Mouse (Mus musculus): ENCODE data around the gene Fkbp1b. TPM values are rescaled to one million over a fixed set of nuclear protein-coding genes. Genes with fewer than 3 reads are reported as not detected.
A peak's percentile ranks its signal among the peaks of the same experiment; 100 is the strongest.

The Fkbp1b gene
- polyA plus RNA-seq, 1 experiment from 2014 or later = 20.6 TPM

DNA sequence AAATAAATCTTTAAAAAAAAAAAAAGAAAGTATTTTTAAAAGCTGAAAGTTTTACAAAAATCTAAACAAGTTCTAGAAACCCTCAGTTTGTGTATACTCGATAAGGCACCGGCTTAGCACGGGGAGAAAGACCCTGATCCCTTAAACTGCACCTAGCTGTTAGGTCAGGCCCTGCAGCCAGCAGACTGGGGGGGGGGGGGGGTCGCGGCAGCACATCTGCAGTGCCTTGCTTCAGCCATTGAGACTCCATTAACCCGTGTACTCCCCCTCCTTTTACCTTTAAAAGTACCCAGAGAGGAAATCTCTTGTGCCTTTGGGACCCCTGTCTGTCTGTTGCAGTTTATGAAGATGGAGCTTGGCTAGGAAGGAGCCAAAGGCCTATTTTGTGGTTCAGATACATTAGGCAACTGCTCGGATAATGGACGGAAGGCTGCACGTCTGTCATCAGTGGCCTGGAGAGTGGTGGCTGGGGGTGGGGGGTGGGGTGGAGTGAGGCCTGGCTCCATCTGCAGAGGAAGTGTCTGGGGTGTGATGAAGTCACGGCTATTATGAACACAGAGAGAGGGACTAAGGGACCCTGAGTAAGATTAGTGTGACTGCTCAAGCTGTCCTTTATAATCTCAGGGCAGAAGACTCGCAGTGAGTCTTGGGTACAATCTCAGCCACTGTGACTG, 18.0 kb upstream of the Fkbp1b start:
- H3K27ac ChIP-seq (ENCODE audit: low read depth, low read length) = no peak overlapping the region
- H3K27me3 ChIP-seq (replicated peaks; ENCODE audit: control insufficient read depth, insufficient read depth, low read length) = no peaks in the 10 kb centered on the region
- no peak overlapping the region for H3K9ac ChIP-seq (ENCODE audit: low read depth, low read length)
- no peak overlapping the region for H3K4me2 ChIP-seq (replicated peaks; ENCODE audit: low read depth)
- no peaks in the 10 kb centered on the region for H3K4me1 ChIP-seq (replicated peaks; ENCODE audit: control insufficient read depth, insufficient read depth, low read length)
- no peak for ATAC-seq
- H3K36me3 ChIP-seq (ENCODE audit: control insufficient read depth, insufficient read depth) = peaks cover 5% of the 10 kb centered on the region; the same call in 1 of the 2 replicates
- H3K4me3 ChIP-seq (ENCODE audit: low read depth, low read length) = no peak overlapping the region
- no peak for TF ChIP-seq CTCF (IDR thresholded peaks at IDR 0.05; ENCODE audit: low read depth)
- no peaks in the 10 kb centered on the region for H3K9me3 ChIP-seq (ENCODE audit: control insufficient read depth)
- WGBS = 52% methylated on average over 11 of the region's 11 CpGs

GRCm38 (mm10) chr12:4856834-4857233, 15.4 kb upstream of the Fkbp1b start:
- no peaks in the 10 kb centered on the region for H3K27me3 ChIP-seq (replicated peaks; ENCODE audit: control insufficient read depth, insufficient read depth, low read length)
- peaks cover 4% of the 10 kb centered on the region; the same call in 1 of the 2 replicates for H3K36me3 ChIP-seq (ENCODE audit: control insufficient read depth, insufficient read depth)
- no peak overlapping the region for H3K27ac ChIP-seq (ENCODE audit: low read depth, low read length)
- H3K4me1 ChIP-seq (replicated peaks; ENCODE audit: control insufficient read depth, insufficient read depth, low read length) = no peaks in the 10 kb centered on the region
- H3K4me2 ChIP-seq (replicated peaks; ENCODE audit: low read depth) = no peak overlapping the region
- ATAC-seq = no peak
- no peak overlapping the region for H3K4me3 ChIP-seq (ENCODE audit: low read depth, low read length)
- TF ChIP-seq CTCF (IDR thresholded peaks at IDR 0.05; ENCODE audit: low read depth) = peak; percentile 46
- no peaks in the 10 kb centered on the region for H3K9me3 ChIP-seq (ENCODE audit: control insufficient read depth)
- 81% methylated on average over 2 of the region's 2 CpGs for WGBS
- no peak overlapping the region for H3K9ac ChIP-seq (ENCODE audit: low read depth, low read length)

DNA sequence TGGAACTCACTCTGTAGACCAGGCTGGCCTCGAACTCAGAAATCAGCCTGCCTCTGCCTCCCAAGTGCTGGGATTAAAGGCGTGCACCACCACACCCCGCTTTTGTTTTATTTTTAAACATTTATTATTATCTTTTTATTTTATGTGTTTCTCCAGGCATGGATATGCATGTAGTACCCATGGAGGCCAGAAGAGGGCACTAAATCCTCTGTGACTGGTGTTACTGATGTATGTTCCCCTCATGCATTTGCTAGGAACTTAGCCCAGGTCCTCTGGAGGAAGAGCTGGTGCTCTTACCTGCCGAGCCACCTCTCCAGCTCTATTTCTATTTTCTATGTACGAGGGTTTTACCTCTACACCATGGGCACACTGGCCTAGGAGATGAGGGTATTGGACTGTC, 14.8 kb upstream of the Fkbp1b start:
- no peak overlapping the region for H3K9ac ChIP-seq (ENCODE audit: low read depth, low read length)
- TF ChIP-seq CTCF (IDR thresholded peaks at IDR 0.05; ENCODE audit: low read depth) = peak; percentile 57
- no peaks in the 10 kb centered on the region for H3K4me1 ChIP-seq (replicated peaks; ENCODE audit: control insufficient read depth, insufficient read depth, low read length)
- peaks cover 6% of the 10 kb centered on the region; the same call in 1 of the 2 replicates for H3K36me3 ChIP-seq (ENCODE audit: control insufficient read depth, insufficient read depth)
- no peak overlapping the region for H3K27ac ChIP-seq (ENCODE audit: low read depth, low read length)
- H3K27me3 ChIP-seq (replicated peaks; ENCODE audit: control insufficient read depth, insufficient read depth, low read length) = no peaks in the 10 kb centered on the region
- no peaks in the 10 kb centered on the region for H3K9me3 ChIP-seq (ENCODE audit: control insufficient read depth)
- no peak overlapping the region for H3K4me3 ChIP-seq (ENCODE audit: low read depth, low read length)
- 93% methylated on average over 5 of the region's 5 CpGs for WGBS
- H3K4me2 ChIP-seq (replicated peaks; ENCODE audit: low read depth) = no peak overlapping the region
- ATAC-seq = no peak

- H3K27me3 ChIP-seq (replicated peaks; ENCODE audit: control insufficient read depth, insufficient read depth, low read length) = no peaks in the 10 kb centered on the region
- H3K36me3 ChIP-seq (ENCODE audit: control insufficient read depth, insufficient read depth) = no peaks in the 10 kb centered on the region
- under 1% methylated on average over 12 of the region's 12 CpGs for WGBS
- no peak for TF ChIP-seq CTCF (IDR thresholded peaks at IDR 0.05; ENCODE audit: low read depth)
- no peaks in the 10 kb centered on the region for H3K9me3 ChIP-seq (ENCODE audit: control insufficient read depth)
- peak overlapping the region; percentile 75 for H3K4me2 ChIP-seq (replicated peaks; ENCODE audit: low read depth)
- peak; percentile 48 for ATAC-seq
- peak overlapping the region; percentile 37; the same call in 1 of the 2 replicates for H3K9ac ChIP-seq (ENCODE audit: low read depth, low read length)
- H3K27ac ChIP-seq (ENCODE audit: low read depth, low read length) = peak overlapping the region; percentile 70; the same call in 1 of the 2 replicates
- no peaks in the 10 kb centered on the region for H3K4me1 ChIP-seq (replicated peaks; ENCODE audit: control insufficient read depth, insufficient read depth, low read length)
- peak overlapping the region; percentile 67 for H3K4me3 ChIP-seq (ENCODE audit: low read depth, low read length)
Observed at GRCm38 (mm10) chr12:4843741-4844140, 2.4 kb upstream of the Fkbp1b start.

DNA sequence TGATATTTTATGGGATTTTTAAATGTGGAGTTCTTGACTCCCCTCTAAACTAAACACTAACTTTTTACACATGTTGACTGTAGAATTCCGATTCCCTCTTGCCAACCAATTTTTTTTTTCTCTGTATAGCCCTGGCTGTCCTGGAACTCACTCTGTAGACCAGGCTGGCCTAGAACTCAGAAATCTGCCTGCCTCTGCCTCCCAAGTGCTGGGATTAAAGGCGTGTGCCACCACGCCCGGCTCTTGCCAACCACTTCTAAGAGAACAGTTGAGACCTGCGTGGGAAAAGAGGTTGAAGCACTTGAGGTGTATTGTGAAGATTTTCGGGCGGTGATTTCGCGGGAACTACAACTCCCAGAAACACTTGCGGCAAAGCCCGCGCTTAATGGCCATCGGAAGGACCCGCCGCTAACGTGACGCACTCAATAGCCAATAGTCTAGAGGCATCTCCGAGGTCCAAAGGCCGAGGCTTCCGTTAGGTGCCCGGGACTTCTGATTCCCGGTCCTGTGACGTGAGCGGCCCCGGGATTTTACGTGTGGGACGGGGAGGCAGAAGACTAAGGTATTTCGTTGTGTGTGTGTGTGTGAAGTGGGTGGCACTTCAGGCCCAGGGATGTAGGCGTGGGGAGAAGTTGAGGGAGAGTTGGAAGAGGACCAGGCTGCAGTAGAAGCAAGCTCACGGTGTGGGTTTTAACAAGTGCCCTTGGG, 1.7 kb upstream of the Fkbp1b start, which contains the start of gene Wdcp:
Wdcp (plus strand) TSS at position 414 of the 708 bp plus-strand sequence.
- Histone ChIP-seq H3K27me3 (replicated peaks; ENCODE audit: control insufficient read depth, insufficient read depth, low read length) (no peaks in the 10 kb centered on the region), H3K9ac (ENCODE audit: low read depth, low read length) (peak within 1 kb of the TSS; percentile 37; the same call in 1 of the 2 replicates), H3K4me3 (ENCODE audit: low read depth, low read length) (peak within 1 kb of the TSS; percentile 67), H3K4me1 (replicated peaks; ENCODE audit: control insufficient read depth, insufficient read depth, low read length) (no peaks in the 10 kb centered on the region), H3K27ac (ENCODE audit: low read depth, low read length) (peak within 1 kb of the TSS; percentile 70), H3K9me3 (ENCODE audit: control insufficient read depth) (no peaks in the 10 kb centered on the region), H3K36me3 (ENCODE audit: control insufficient read depth, insufficient read depth) (no peaks in the 10 kb centered on the region), H3K4me2 (replicated peaks; ENCODE audit: low read depth) (peak within 1 kb of the TSS; percentile 75)
- under 1% methylated on average over 30 of the region's 30 CpGs for WGBS
- TF ChIP-seq CTCF (IDR thresholded peaks at IDR 0.05; ENCODE audit: low read depth) = no peak
- ATAC-seq = peak; percentile 93

DNA sequence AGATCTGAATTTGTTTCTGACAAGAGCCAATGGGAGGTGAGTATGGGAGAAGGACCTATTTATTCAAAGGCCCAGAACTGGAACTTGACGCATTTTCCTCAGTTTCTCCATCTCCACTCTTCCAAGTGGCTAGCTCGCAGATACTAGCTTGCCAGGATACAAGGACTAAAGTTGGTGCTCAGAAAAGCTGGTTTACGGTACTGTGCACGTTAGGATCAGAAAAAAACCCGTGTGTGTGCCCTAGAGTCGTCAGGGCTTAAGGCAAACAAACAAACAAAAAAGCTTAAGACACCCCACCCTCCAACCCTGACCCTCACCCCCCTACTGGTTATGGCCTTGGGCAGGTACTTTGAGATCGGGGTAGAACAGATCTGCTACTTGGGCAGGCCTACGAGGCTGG, 1.1 kb upstream of the Fkbp1b start:
- WGBS = 89% methylated on average over 8 of the region's 8 CpGs
- H3K36me3 ChIP-seq (ENCODE audit: control insufficient read depth, insufficient read depth) = no peaks in the 10 kb centered on the region
- ATAC-seq = no peak

More for the DNA sequence above, 1.1 kb upstream of the Fkbp1b start:
- Histone ChIP-seq H3K27me3 (replicated peaks; ENCODE audit: control insufficient read depth, insufficient read depth, low read length) (no peaks in the 10 kb centered on the region), H3K4me1 (replicated peaks; ENCODE audit: control insufficient read depth, insufficient read depth, low read length) (no peaks in the 10 kb centered on the region), H3K4me2 (replicated peaks; ENCODE audit: low read depth) (no peak overlapping the region), H3K9me3 (ENCODE audit: control insufficient read depth) (no peaks in the 10 kb centered on the region), H3K9ac (ENCODE audit: low read depth, low read length) (no peak overlapping the region), H3K27ac (ENCODE audit: low read depth, low read length) (no peak overlapping the region), H3K4me3 (ENCODE audit: low read depth, low read length) (no peak overlapping the region)
- no peak for TF ChIP-seq CTCF (IDR thresholded peaks at IDR 0.05; ENCODE audit: low read depth)
